Mouse (Mus musculus) myocyte (in vitro differentiated cells): ENCODE results near the gene Cacnb2. TPM values are rescaled to one million over a fixed set of nuclear protein-coding genes. Genes with fewer than 3 reads are reported as not detected.

ENCODE experiments used
- H3K27me3 ChIP-seq: one replicate; pipeline ENCODE4 v1.6.1; 2011; ENCODE audit not compliant: control insufficient read depth, insufficient read depth, insufficient read length
- H3K36me3 ChIP-seq: one replicate; pipeline ENCODE4 v1.6.1; 2011; ENCODE audit not compliant: control insufficient read depth, insufficient read depth
- H3K4me2 ChIP-seq: one replicate; pipeline ENCODE4 v1.6.1; 2011; ENCODE audit warnings: low read depth, control low read depth
- H3K4me3 ChIP-seq: one replicate; pipeline ENCODE4 v1.5.1; 2011; ENCODE audit warnings: mild to moderate bottlenecking, control low read depth, moderate library complexity
- H3K79me2 ChIP-seq: one replicate; pipeline ENCODE4 v1.6.1; 2011; ENCODE audit not compliant: control insufficient read depth, insufficient read depth
- H3ac ChIP-seq: one replicate; pipeline ENCODE4 v1.6.1; 2011; ENCODE audit not compliant: control insufficient read depth, insufficient read length
- CEBPB ChIP-seq: IDR thresholded peaks from 2 replicates; pipeline ENCODE4 v1.6.1; 2011; ENCODE audit warnings: mild to moderate bottlenecking, moderate library complexity; ENCODE audit not compliant: poor library complexity, insufficient read depth, severe bottlenecking
- E2F4 ChIP-seq: IDR thresholded peaks from one replicate; pipeline ENCODE4 v1.6.1; 2011; ENCODE audit warnings: mild to moderate bottlenecking, control low read depth, moderate library complexity; ENCODE audit not compliant: insufficient read depth
- MAX ChIP-seq: IDR thresholded peaks from one replicate; pipeline ENCODE4 v1.6.1; 2011; ENCODE audit warnings: low read depth, mild to moderate bottlenecking, control low read depth
- MYOD1 ChIP-seq, 3 experiments: IDR thresholded peaks; one replicate each; pipeline ENCODE4 v1.6.1; 2011; ENCODE audit warnings: control low read depth in 2 of 3, low read depth in 2 of 3, mild to moderate bottlenecking in 2 of 3, moderate library complexity in 1 of 3; ENCODE audit not compliant: insufficient read length in 2 of 3, control insufficient read depth in 1 of 3
- MYOG ChIP-seq, 3 experiments: IDR thresholded peaks; one replicate each; pipeline ENCODE4 v1.6.1; 2011; ENCODE audit warnings: control low read depth in 2 of 3, low read depth in 2 of 3, mild to moderate bottlenecking in 2 of 3; ENCODE audit not compliant: insufficient read length in 2 of 3, control insufficient read depth in 1 of 3, insufficient read depth in 1 of 3
- POLR2A ChIP-seq: IDR thresholded peaks from one replicate; pipeline ENCODE4 v1.6.1; 2011; ENCODE audit warnings: low read depth, mild to moderate bottlenecking, control low read depth, moderate library complexity; ENCODE audit not compliant: insufficient read length
- POLR2AphosphoS2 ChIP-seq: IDR thresholded peaks from one replicate; pipeline ENCODE4 v1.6.1; 2011; ENCODE audit warnings: low read depth, control low read depth; ENCODE audit not compliant: insufficient read length
- REST ChIP-seq: IDR thresholded peaks from one replicate; pipeline ENCODE4 v1.6.1; 2011; ENCODE audit warnings: mild to moderate bottlenecking, control low read depth, moderate library complexity; ENCODE audit not compliant: insufficient read depth, insufficient read length
- SRF ChIP-seq: IDR thresholded peaks from one replicate; pipeline ENCODE4 v1.6.1; 2011; ENCODE audit warnings: low read depth; ENCODE audit not compliant: control insufficient read depth, insufficient read length
- TCF12 ChIP-seq: IDR thresholded peaks from one replicate; pipeline ENCODE4 v1.6.1; 2011; ENCODE audit warnings: mild to moderate bottlenecking, control low read depth; ENCODE audit not compliant: poor library complexity, insufficient read depth, severe bottlenecking
- TCF3 ChIP-seq: IDR thresholded peaks from one replicate; pipeline ENCODE4 v1.6.1; 2011; ENCODE audit warnings: low read depth, control low read depth; ENCODE audit not compliant: insufficient read length
- USF1 ChIP-seq: IDR thresholded peaks from one replicate; pipeline ENCODE4 v1.6.1; 2011; ENCODE audit warnings: low read depth, mild to moderate bottlenecking, control low read depth, moderate library complexity
- polyA plus RNA-seq: library from polyadenylated mRNA; unstranded; fragments of >200 nt; fragmentation: generic; extraction: Trizol; gene quantifications from one replicate; pipeline ENCODE4 v1.2.1, GENCODE M21; 2012; ENCODE audit warnings: missing spikeins

Cacnb2 gene
- polyA plus RNA-seq, 1 experiment, result 0.85 TPM

DNA sequence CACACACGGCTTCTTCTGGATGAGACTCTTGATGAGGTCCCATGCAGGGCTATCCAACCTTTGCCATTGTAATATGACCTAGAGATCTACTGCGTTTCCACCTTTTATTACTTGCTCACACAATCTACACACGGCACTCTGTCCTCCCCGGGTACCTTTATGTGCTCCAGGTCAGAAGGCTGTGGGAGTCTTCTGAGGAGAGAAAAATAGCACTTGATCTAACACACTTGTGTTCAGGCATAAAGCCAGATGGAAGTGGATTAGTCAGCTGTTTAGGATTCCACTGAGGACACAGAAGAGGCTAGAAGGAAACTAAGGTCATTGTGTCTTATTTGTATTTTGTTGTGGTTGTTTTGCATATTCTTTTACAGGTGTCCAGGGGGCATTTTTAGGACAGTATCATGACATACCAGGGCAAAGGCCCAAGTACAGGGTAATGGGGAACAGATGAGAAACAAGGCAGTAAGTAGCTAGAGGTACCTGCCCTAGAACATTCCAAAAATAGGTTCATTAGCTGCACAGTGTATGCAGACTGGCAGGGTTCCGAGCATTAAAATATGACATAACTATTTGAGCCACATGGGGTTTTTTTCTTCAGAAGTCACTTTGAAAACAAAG, 231.9 kb downstream of the Cacnb2 start:
- peak overlapping the region; percentile 21 for H3K4me2 ChIP-seq
- no peak overlapping the region for H3K4me3 ChIP-seq
- no peaks in the 10 kb centered on the region for H3K36me3 ChIP-seq
- no peak for TF ChIP-seq E2F4
- TF ChIP-seq TCF3, result no peak
- no peak for TF ChIP-seq POLR2AphosphoS2
- no peak for TF ChIP-seq MYOD1 (IDR thresholded peaks at IDR 0.05; ENCODE audit: control insufficient read depth in 1 of 3, insufficient read length in 2 of 3, low read depth in 2 of 3)
- no peak for TF ChIP-seq REST
- no peak for TF ChIP-seq CEBPB
- TF ChIP-seq USF1, result no peak
- no peak for TF ChIP-seq SRF
- no peak for TF ChIP-seq TCF12
- no peak for TF ChIP-seq MYOG (IDR thresholded peaks at IDR 0.05; ENCODE audit: control insufficient read depth in 1 of 3, insufficient read depth in 1 of 3, insufficient read length in 2 of 3, low read depth in 2 of 3)
- no peak for TF ChIP-seq POLR2A
- TF ChIP-seq MAX, result no peak
- H3K79me2 ChIP-seq, result no peaks in the 10 kb centered on the region
- H3K27me3 ChIP-seq, result no peaks in the 10 kb centered on the region
- H3ac ChIP-seq, result no peak overlapping the region

DNA sequence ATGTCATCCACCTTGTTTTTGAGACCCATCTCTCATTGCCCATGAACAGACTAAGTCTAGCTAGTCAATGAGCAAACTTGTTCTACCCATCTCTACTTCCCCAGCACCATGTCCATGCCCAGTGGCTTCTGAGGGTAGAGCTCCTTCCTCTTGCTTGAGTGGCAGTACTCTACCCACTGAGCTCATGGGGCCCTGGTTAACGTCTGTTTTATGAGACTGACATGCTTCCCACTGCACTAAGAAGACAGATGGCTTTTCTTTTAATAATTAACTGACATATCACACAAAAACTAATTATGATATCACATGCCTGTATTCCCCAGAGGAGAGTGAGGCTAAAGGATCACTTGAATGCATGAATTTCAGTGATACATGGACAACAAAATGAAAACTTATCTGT, 238.4 kb downstream of the Cacnb2 start:
- no peak for TF ChIP-seq TCF3
- TF ChIP-seq CEBPB, result no peak
- no peak overlapping the region for H3K4me2 ChIP-seq
- no peaks in the 10 kb centered on the region for H3K36me3 ChIP-seq
- H3K27me3 ChIP-seq, result no peaks in the 10 kb centered on the region
- no peak overlapping the region for H3K4me3 ChIP-seq
- no peaks in the 10 kb centered on the region for H3K79me2 ChIP-seq
- no peak overlapping the region for H3ac ChIP-seq

DNA sequence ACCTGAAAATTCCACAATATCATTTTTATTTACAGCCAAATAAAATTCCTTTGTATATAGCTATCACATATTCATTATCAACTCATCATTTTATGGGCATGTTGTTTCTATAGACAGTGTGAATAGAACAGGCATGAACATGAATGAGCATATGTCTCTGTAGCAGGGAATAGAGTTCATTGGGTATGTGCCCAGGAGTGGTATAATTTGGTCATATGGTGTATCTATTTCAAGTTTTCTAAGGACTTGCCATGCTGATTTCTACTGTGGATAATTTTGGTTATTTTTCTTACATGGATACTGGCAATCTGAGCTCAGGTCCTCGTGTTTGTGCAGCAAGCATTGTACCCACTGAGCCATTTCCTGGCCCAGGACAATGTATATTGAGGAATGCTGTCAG, 243.8 kb downstream of the Cacnb2 start:
- Histone ChIP-seq H3K27me3 (no peaks in the 10 kb centered on the region), H3K36me3 (no peaks in the 10 kb centered on the region), H3K79me2 (no peaks in the 10 kb centered on the region), H3K4me2 (no peak overlapping the region), H3K4me3 (no peak overlapping the region), H3ac (no peak overlapping the region)
- no peak for TF ChIP-seq MAX

DNA sequence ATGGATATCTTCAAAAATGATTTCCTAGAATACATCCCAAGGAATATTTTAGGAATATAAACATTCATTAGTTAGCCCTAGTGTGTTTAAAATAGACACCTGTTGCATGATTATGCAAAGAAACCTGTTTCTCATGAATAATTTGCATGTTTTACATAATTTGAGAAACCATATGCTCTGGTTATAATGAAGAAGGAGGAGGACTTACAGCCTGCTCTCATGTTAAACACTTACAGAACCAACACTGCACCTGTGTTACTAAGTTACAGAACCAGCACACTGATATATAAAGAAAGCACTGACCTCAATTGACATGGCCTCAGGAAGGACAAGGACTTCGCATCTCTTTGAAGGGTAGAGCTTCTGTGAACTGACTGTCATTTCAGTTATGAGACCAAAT, 244.3 kb downstream of the Cacnb2 start:
- Histone ChIP-seq H3K36me3 (no peaks in the 10 kb centered on the region), H3K4me2 (no peak overlapping the region), H3K27me3 (no peaks in the 10 kb centered on the region), H3K79me2 (no peaks in the 10 kb centered on the region), H3ac (no peak overlapping the region), H3K4me3 (no peak overlapping the region)
- no peak for TF ChIP-seq MYOG (IDR thresholded peaks at IDR 0.05; ENCODE audit: control insufficient read depth in 1 of 3, insufficient read depth in 1 of 3, insufficient read length in 2 of 3, low read depth in 2 of 3)
- no peak for TF ChIP-seq MYOD1 (IDR thresholded peaks at IDR 0.05; ENCODE audit: control insufficient read depth in 1 of 3, insufficient read length in 2 of 3, low read depth in 2 of 3)
- no peak for TF ChIP-seq POLR2A
- no peak for TF ChIP-seq CEBPB
- TF ChIP-seq TCF12, result no peak
- no peak for TF ChIP-seq E2F4
- TF ChIP-seq REST, result no peak

DNA sequence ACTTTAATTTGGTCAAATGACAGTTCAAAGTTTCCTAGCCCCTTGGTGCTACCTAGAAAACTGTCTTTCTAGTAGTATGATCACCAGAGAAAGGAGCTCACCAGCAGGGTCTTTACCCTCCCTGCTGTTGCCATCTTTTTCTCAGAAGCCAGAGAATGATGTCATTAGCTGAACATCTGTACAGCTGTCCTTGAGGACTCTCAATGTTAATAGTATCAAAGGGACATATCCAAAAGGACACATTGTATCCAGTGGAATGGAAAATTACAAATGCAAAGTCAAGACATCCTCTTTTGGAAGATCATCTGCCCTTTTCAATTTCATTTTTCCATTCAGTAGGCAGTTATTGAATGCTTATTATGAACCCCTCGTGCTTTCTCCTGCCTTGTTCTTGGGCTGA, 247.9 kb downstream of the Cacnb2 start:
- H3K4me2 ChIP-seq, result no peak overlapping the region
- H3K27me3 ChIP-seq, result no peaks in the 10 kb centered on the region
- no peaks in the 10 kb centered on the region for H3K79me2 ChIP-seq
- H3K36me3 ChIP-seq, result no peaks in the 10 kb centered on the region
- H3ac ChIP-seq, result no peak overlapping the region
- no peak overlapping the region for H3K4me3 ChIP-seq
- no peak for TF ChIP-seq USF1
- no peak for TF ChIP-seq SRF
- no peak for TF ChIP-seq MYOD1 (IDR thresholded peaks at IDR 0.05; ENCODE audit: control insufficient read depth in 1 of 3, insufficient read length in 2 of 3, low read depth in 2 of 3)
- no peak for TF ChIP-seq TCF3
- TF ChIP-seq POLR2A, result no peak
- TF ChIP-seq MYOG (IDR thresholded peaks at IDR 0.05; ENCODE audit: control insufficient read depth in 1 of 3, insufficient read depth in 1 of 3, insufficient read length in 2 of 3, low read depth in 2 of 3), result no peak
- TF ChIP-seq POLR2AphosphoS2, result no peak
- TF ChIP-seq MAX, result no peak
- no peak for TF ChIP-seq TCF12
- TF ChIP-seq CEBPB, result no peak
- TF ChIP-seq E2F4, result no peak
- no peak for TF ChIP-seq REST
